Mouse (Mus musculus) hindbrain, embryonic 16.5 days (tissue): Measurements from ENCODE around the gene Mpzl1. TPM values are rescaled to one million over a fixed set of nuclear protein-coding genes. Genes with fewer than 3 reads are reported as not detected.

Source experiments
- ATAC-seq: fragments of 200-750 bp; cut with Nextera tagmentation; 2 replicates; pipeline ENCODE4 v1.8.0; 2017; ENCODE audit warnings: moderate TSS enrichment, moderate library complexity
- H3K27ac ChIP-seq: fragments of 300-500 bp; sonication (generic); 2 replicates; pipeline ENCODE4 v1.5.1; 2014; ENCODE audit warnings: low read depth, mild to moderate bottlenecking, control low read depth, low read length, moderate library complexity
- H3K27me3 ChIP-seq: fragments of 300-500 bp; sonication (generic); replicated peaks from 2 replicates; pipeline ENCODE4 v1.6.1; 2014; ENCODE audit warnings: low read length; ENCODE audit not compliant: control insufficient read depth, insufficient read depth
- H3K36me3 ChIP-seq: fragments of 300-500 bp; sonication (generic); 2 replicates; pipeline ENCODE4 v1.6.1; 2014; ENCODE audit warnings: mild to moderate bottlenecking, low read length, moderate library complexity, mixed read lengths; ENCODE audit not compliant: control insufficient read depth, insufficient read depth
- H3K4me1 ChIP-seq: fragments of 300-500 bp; sonication (generic); 2 replicates; pipeline ENCODE4 v1.6.1; 2014; ENCODE audit warnings: low read depth, low read length; ENCODE audit not compliant: control insufficient read depth, insufficient read depth
- H3K4me2 ChIP-seq: fragments of 300-500 bp; sonication (generic); 2 replicates; pipeline ENCODE4 v1.6.1; 2014; ENCODE audit warnings: mild to moderate bottlenecking, low read length, control low read depth, moderate library complexity
- H3K4me3 ChIP-seq: fragments of 300-500 bp; sonication (generic); 2 replicates; pipeline ENCODE4 v1.5.1; 2014; ENCODE audit warnings: mild to moderate bottlenecking, low read length, control low read depth, moderate library complexity
- H3K9ac ChIP-seq: fragments of 300-500 bp; sonication (generic); 2 replicates; pipeline ENCODE4 v1.6.1; 2014; ENCODE audit warnings: low read depth, mild to moderate bottlenecking, control low read depth, low read length, moderate library complexity
- H3K9me3 ChIP-seq: fragments of 300-500 bp; sonication (generic); 2 replicates; pipeline ENCODE4 v1.6.1; 2014; ENCODE audit warnings: mild to moderate bottlenecking, low read length, moderate library complexity; ENCODE audit not compliant: control insufficient read depth
- WGBS: fragments of 180-500 bp; shearing (Covaris S2); extraction: QIAGEN DNeasy Blood & Tissue Kit; methylation state at CpG from one replicate; pipeline ENCODE4 v1.1.7; 2014; 5-methylcytosine and 5-hydroxymethylcytosine counted together
- polyA plus RNA-seq: library from polyadenylated mRNA; unstranded; fragments of >200 nt; fragmentation: Nextera tagmentation; extraction: Ambion mirVana; gene quantifications from 2 replicates; pipeline ENCODE4 v1.2.1, GENCODE M21; 2015

Mpzl1 gene
- polyA plus RNA-seq, 1 experiment from 2014 or later = 169 TPM

DNA sequence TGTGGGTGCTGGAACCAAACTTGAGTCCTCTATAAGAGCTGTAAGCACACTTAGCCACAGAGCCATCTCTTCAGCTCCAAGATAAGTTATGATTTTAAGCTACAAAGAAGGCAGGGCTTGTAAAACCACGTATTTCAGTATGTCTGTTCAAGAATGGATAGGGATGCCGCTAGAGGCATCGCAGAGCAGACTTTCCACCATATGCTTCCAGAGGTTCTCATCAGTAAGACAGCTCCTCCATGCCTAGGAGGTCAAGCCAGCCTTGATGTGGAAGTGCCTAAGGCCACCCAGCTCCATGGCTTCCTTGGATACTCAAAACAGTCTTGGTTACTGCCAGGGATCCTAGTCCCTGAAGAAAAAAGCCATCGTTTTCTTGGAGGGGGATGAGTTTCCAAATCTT is 10.8 kb upstream of the Mpzl1 start:
- Histone ChIP-seq H3K27ac (no peak overlapping the region), H3K4me3 (no peak overlapping the region), H3K4me1 (no peaks in the 10 kb centered on the region), H3K9me3 (no peaks in the 10 kb centered on the region), H3K36me3 (no peaks in the 10 kb centered on the region), H3K4me2 (no peak overlapping the region), H3K9ac (no peak overlapping the region), H3K27me3 (no peaks in the 10 kb centered on the region)
- WGBS = 66% methylated on average over 4 of the region's 4 CpGs
- ATAC-seq = no peak

DNA sequence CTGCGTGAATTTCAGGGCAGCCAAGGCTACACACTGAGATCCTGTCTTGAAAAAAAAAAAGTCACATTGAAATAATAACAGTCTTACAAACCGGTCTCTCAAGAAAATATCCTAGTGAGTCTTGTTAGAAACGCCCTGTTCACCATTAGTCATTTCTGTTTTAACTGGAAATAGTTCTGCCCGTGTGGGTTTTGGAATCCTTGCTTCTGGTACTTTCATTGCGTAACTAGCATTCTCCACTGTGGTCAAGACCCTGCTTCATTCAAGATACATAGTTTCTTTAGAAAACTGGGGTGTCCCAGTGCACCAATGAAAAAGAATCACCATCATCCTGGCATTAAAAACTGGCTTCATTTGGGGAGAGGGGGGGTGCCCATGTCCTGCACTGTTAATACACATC is 9.4 kb upstream of the Mpzl1 start:
- Histone ChIP-seq H3K4me1 (no peaks in the 10 kb centered on the region), H3K9ac (no peak overlapping the region), H3K4me2 (no peak overlapping the region), H3K4me3 (no peak overlapping the region), H3K36me3 (no peaks in the 10 kb centered on the region), H3K27ac (no peak overlapping the region), H3K9me3 (no peaks in the 10 kb centered on the region), H3K27me3 (no peaks in the 10 kb centered on the region)
- WGBS = 68% methylated on average over 5 of the region's 5 CpGs
- no peak for ATAC-seq

DNA sequence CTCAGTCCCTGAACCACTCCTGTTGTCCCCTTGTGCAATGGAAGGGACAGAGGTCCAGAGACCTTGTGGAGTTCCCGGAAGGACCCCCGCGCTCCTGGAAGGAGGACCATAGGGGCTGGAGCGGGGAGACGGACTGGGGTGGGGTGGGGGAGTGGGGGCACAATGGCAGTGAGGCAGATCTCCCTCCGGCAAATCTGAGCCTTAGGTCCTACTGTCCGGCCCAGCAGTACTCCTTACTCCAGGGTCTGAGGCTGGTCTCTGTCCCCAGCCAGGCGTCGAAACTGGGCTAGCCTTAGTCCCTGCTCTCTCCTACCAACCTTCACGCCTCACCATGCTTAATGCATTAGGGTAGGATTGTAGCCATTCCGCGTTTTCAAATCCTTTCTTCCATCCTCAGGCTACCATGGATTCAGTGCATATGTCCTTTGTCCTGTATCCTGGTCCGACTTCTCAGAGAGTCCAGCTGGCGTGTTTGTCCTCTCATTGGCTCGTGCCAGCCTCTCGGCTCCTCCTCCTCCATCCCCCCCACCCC is 8.5 kb upstream of the Mpzl1 start:
- Histone ChIP-seq H3K4me1 (no peaks in the 10 kb centered on the region), H3K9me3 (no peaks in the 10 kb centered on the region), H3K27me3 (no peaks in the 10 kb centered on the region), H3K4me3 (peak overlapping the region; percentile 94), H3K36me3 (no peaks in the 10 kb centered on the region), H3K27ac (peak overlapping the region; percentile 97), H3K4me2 (peak overlapping the region; percentile 56), H3K9ac (peak overlapping the region; percentile 95)
- WGBS = under 1% methylated on average over 16 of the region's 16 CpGs
- ATAC-seq = peak; percentile 76

DNA sequence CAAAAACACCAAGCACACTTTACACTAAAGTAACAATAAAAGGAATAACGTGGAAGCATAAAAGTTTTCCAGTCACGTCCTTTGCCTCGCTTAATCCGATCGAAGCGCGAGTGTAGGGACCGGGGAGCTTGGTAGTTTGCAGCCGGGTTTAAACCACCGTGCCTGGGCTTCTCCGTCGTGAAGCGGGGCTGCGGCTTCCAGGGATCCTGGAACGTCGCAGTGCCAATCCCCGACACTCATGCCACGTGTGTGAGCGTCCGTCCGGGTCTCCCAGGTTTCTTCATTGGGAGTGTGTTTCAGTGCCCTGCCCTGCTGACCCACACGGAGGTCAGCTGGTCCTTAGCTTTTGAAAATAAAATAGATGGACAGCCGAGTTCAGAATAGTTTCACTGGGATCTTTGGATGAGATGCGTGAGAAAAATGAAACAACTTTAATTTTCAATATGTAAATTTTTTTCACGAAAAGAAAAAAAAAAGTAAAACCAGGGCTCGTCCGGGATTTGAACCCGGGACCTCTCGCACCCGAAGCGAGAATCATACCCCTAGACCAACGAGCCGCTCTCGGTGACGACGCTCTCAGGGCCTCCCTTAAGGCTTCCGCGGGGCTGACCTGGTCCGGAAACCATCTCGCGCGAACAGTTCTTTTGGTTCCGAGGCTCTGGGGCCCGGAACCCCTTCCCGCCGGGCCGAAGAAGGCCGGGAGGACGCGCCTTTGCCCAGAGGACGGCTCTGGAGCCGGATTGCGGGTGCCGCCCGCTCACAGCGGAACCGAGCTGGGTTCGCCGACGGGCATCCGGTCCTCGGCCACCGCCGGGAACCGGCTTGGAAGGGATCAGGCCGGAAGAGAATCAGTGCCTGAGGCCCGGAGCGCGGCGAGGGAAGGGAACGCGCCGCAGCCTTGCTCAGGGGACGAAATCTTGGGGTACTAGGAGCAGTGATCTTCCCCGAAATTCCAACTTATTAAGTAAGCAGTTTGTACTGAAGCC is 7.7 kb upstream of the Mpzl1 start:
- no peaks in the 10 kb centered on the region for H3K36me3 ChIP-seq
- peak overlapping the region; percentile 60 for H3K4me2 ChIP-seq
- peak overlapping the region; percentile 94 for H3K4me3 ChIP-seq
- peak overlapping the region; percentile 97 for H3K27ac ChIP-seq
- no peaks in the 10 kb centered on the region for H3K9me3 ChIP-seq
- no peaks in the 10 kb centered on the region for H3K4me1 ChIP-seq
- ATAC-seq = peak; percentile 82
- WGBS = under 1% methylated on average over 69 of the region's 75 CpGs
- peak overlapping the region; percentile 95 for H3K9ac ChIP-seq
- H3K27me3 ChIP-seq = no peaks in the 10 kb centered on the region

DNA sequence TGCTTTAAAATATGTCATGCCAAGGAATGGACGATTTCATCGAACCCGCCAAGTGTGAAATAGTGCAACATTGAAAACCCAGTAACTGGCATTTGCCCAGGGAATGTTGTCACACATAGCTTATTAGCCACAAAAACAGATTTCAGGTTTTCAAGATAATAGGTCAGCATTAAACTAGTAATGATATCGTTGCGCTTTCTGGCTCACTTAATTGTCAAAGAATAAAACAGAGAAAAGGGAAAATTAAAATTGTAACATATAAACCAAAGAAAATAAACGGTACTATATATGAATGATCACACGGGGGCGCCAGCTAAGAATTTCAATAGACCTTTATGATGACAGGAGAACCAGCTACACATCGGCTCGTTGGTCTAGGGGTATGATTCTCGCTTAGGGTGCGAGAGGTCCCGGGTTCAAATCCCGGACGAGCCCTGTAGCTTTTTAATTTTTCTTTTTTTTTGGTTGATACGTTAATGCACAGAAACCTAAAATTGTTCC is 7.0 kb upstream of the Mpzl1 start:
- no peaks in the 10 kb centered on the region for H3K9me3 ChIP-seq
- H3K27ac ChIP-seq = no peak overlapping the region

DNA sequence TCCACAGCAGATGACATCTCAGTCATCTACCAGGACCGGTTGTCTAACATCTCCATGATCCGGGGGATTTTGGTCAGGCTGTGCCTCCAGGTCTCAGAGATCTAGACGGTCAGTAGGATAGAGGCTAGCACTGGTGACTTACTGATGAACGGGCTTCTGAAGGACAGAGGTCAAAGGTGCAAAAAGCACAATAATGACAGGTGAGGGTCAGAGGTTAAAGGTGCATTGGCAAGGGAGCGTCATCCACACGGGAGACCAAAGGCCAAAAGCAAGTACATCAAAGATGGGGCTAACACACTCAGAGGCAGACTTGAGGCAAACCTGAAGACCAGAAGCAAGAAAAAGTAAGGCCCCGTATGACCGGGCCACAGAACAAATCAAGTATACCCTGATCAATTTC is 2.0 kb upstream of the Mpzl1 start:
- H3K9ac ChIP-seq = no peak overlapping the region
- no peak overlapping the region for H3K4me3 ChIP-seq
- no peak for ATAC-seq
- no peaks in the 10 kb centered on the region for H3K9me3 ChIP-seq
- no peaks in the 10 kb centered on the region for H3K27me3 ChIP-seq
- H3K4me1 ChIP-seq = peaks cover 12% of the 10 kb centered on the region
- no peak overlapping the region for H3K4me2 ChIP-seq
- no peaks in the 10 kb centered on the region for H3K36me3 ChIP-seq
- no peak overlapping the region for H3K27ac ChIP-seq
- WGBS = 87% methylated on average over 8 of the region's 8 CpGs

More for the DNA sequence above, 7.0 kb upstream of the Mpzl1 start:
- Histone ChIP-seq H3K36me3 (no peaks in the 10 kb centered on the region), H3K4me1 (no peaks in the 10 kb centered on the region), H3K9ac (no peak overlapping the region), H3K4me3 (peak overlapping the region; percentile 94), H3K27me3 (no peaks in the 10 kb centered on the region), H3K4me2 (peak overlapping the region; percentile 60)
- WGBS = 3% methylated on average over 16 of the region's 16 CpGs
- peak; percentile 66 for ATAC-seq

DNA sequence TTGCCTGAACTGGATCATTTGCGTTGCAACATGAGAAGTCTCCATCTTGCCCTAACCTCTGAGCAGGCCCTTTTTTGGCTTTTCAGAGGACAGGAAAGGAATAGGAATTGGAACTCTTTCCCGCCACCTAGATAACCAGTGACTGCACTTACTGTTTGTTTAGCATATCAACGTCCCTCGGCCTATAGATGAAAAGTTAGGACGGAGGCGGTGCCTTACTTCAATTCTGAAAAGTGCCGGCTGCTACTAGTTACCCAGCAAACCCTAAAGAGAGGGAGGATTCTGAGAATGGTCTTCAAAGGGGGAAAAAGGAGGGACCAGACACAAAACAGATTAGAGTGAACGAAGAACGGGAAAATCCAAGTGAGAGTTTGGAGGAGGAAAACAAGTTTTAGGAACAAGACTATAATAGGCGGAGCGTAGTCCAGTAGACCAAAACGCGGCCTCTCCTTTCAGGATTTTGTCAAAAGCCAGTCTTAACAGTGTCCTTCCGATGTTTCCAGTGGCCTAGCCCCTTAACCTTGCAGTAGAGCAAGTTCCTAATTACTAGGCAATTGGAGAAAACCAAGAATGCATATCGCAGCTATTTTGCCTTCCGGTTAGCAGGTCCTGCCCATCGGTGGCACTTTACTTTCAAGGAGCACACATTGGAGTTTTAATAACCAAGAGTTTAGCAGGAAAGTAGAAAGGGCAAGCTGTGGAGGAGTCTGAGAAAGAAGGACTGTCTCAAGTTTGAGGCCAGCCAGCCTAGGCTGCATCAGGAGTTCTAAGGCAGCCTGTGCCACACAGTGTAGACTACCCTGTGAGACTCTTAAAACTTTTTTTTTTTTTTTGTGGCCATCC is 938 bp upstream of the Mpzl1 start:
- Histone ChIP-seq H3K27me3 (no peaks in the 10 kb centered on the region), H3K4me1 (peaks cover 19% of the 10 kb centered on the region), H3K4me2 (peak overlapping the region; percentile 85), H3K9ac (peak overlapping the region; percentile 72), H3K4me3 (peak overlapping the region; percentile 67), H3K27ac (peak overlapping the region; percentile 82), H3K36me3 (no peaks in the 10 kb centered on the region), H3K9me3 (no peaks in the 10 kb centered on the region)
- no peak for ATAC-seq
- WGBS = 26% methylated on average over 17 of the region's 17 CpGs

DNA sequence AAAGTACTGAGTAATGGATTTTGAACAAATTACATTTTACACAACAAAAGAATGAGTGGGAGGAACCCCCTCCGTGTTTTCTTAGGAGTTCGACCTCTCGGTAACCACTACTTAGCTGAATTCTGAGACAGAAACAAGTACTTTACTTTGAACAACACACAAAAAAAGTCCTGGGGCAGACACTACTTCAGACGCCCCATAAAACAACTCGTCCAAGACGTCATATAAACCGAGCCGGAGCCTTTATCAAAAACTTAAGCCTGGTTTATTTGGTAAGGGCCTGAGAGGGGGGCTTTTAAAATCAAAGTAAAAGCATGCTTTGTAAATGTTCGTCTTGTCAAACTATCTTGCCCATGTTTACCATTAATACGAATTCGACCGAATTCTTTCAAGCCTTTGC is 993 bp downstream of the Mpzl1 start:
- Histone ChIP-seq H3K27me3 (no peaks in the 10 kb centered on the region), H3K4me3 (peak overlapping the region; percentile 67), H3K9me3 (no peaks in the 10 kb centered on the region), H3K4me1 (peaks cover 24% of the 10 kb centered on the region), H3K36me3 (no peaks in the 10 kb centered on the region), H3K9ac (peak overlapping the region; percentile 84), H3K4me2 (peak overlapping the region; percentile 85), H3K27ac (peak overlapping the region; percentile 95)
- no peak for ATAC-seq
- under 1% methylated on average over 12 of the region's 12 CpGs for WGBS
